Mouse (Mus musculus) right cerebral cortex, postnatal 25 days (tissue): ENCODE data around the gene Uqcc2.

Source experiments
- DNase-seq: peaks from one replicate; pipeline ENCODE4 v3.0.0; 2022

Gene Uqcc2

DNA sequence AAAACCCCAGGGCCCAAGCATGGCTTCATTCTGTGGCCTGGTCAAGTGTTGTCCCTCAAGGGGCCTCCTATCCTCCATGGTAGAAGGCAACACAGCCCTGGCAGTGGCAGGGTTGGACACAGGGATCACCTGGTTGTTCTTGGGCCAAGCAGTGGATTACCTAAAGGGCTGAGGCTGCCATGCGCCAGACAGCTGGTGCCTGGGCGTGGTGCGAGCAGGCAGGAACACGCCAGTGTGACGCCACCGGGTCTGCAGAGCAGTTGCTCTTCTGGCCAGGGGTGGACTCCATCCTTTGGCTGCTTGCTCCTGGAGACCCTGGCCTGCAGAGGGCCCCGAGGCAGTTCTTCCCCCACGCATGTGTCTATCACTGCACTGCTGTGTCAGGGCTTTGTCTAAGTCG is 59.9 kb downstream of the Uqcc2 start:
- DNase-seq: no peak

DNA sequence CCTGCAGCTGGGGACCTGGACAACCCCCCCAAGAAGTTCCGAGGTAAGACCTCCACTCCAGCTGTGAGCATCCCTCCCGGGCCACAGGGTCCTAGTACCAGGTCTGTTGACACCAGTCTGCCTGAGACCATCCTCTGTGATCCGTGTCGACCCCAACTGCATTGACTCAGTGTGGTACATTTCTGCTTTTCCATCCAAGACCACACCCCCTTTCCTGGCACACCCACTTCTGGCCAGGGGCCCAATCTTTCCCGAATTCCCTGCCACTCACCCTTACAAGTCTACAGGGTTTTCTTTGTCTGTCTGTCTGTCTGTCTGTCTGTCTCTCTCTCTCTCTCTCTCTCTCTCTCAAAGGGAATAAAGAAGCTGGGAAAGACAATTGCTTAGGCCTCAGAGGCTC is 60.6 kb downstream of the Uqcc2 start:
- DNase-seq: no peak
